Mouse (Mus musculus): Measurements from ENCODE around the gene Klk1.

- no peak for TF ChIP-seq HCFC1 (IDR thresholded peaks at IDR 0.05; ENCODE audit: borderline replicate concordance, insufficient read depth, low read length)
- TF ChIP-seq ZC3H11A (IDR thresholded peaks at IDR 0.05; ENCODE audit: borderline replicate concordance, low read depth, low read length), result no peak
Measured at GRCm38 (mm10) chr7:44235909-44236308, 10.7 kb downstream of the Klk1 start, which contains the start of gene Gm36864.

Measured in ES-E14 (cell line).